Mouse (Mus musculus) lung, postnatal 25 days (tissue): Measurements from ENCODE around the gene Gm33815.
"Not testable (repeated sequence)": the region's sequence is repeated elsewhere in the genome, so short reads cannot be mapped to it uniquely, and the experiment has no call there.

Source experiments
- DNase-seq: peaks from one replicate; pipeline ENCODE4 v3.0.0; 2022; ENCODE audit warnings: low spot score

The Gm33815 gene

GRCm38 (mm10) chrY:69320832-69321231, at the start of gene Gm33815:
TSS of gene Gm33815 (plus strand) at chrY:69321132.
- DNase-seq: not testable (repeated sequence)
